Mouse (Mus musculus) testis, postnatal 10 days (tissue): ENCODE measurements around the gene Rad9a.

ENCODE experiments used
- DNase-seq: peaks from one replicate; pipeline ENCODE4 v3.0.0; 2021; ENCODE audit warnings: low spot score

The Rad9a gene

DNA sequence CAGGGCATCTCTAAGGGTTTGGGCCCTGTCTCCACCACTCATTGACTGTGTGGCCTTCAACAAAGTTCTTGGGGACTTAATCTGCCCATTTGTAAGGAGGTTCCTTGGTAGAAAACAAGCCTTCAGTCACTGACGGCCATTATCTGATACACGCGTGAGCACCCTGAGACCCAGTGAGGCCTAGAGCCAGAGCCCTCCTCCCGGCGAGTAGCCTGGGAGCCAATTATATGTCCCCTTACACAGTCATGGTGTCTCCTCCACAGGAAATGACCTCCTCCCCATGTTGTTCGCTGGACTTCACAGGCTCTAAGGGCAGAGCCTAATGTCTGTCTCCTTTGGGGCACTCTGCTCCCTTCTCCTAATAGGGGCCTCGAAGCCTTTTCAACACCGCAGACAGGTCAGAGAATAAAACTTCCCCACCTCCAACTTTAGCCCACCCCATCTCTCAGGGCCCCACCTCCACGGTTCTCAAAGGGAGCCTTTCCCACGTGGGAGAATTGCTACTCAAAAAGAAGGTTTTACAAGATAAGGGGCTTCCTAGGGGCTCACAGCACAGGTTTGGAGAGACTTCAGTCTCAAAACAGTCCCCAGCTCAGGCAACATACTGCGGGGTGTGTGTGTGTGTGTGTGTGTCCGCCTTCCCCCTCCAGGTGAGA, 55.0 kb downstream of the Rad9a start:
- no peak for DNase-seq

DNA sequence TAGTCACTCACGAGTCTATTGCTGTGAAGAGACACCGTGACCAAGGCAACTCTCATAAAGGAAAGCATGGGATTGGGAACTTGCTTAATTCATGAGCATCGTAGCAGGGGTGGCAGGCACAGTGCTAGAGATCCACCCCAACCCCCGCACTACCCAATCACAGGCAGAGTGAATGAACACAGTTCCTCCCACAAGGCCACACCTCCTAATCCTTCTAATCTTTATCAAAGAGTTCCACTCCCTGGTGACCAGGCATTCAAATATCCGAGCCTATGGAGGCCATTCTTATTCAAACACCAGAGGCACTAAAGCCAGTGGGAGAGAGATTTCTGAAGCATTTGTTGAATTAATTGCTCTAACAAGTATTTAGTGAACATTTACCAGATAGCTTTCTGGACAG, 55.5 kb downstream of the Rad9a start:
- DNase-seq, result no peak
